Mouse (Mus musculus) erythroblast, embryonic 14.5 days (primary cell): ENCODE results near the gene Slc1a2. TPM values are rescaled to one million over a fixed set of nuclear protein-coding genes. Genes with fewer than 3 reads are reported as not detected.

ENCODE experiments used
- H3K27me3 ChIP-seq: 2 replicates; pipeline ENCODE4 v1.6.1; 2012; ENCODE audit warnings: inconsistent platforms; ENCODE audit not compliant: control insufficient read depth
- H3K36me3 ChIP-seq: 2 replicates; pipeline ENCODE4 v1.6.1; 2012; ENCODE audit warnings: mild to moderate bottlenecking, inconsistent platforms; ENCODE audit not compliant: control insufficient read depth
- H3K4me1 ChIP-seq: 2 replicates; pipeline ENCODE4 v1.6.1; 2012; ENCODE audit warnings: inconsistent platforms; ENCODE audit not compliant: control insufficient read depth
- H3K4me3 ChIP-seq: replicated peaks from 2 replicates; pipeline ENCODE3; 2012; ENCODE audit warnings: moderate library complexity, mild to moderate bottlenecking, inconsistent platforms
- H3K9me3 ChIP-seq: 2 replicates; pipeline ENCODE4 v1.6.1; 2012; ENCODE audit warnings: low read length, inconsistent platforms, mixed read lengths; ENCODE audit not compliant: control insufficient read depth
- GATA1 ChIP-seq: IDR thresholded peaks from 2 replicates; pipeline ENCODE4 v1.6.1; 2012; ENCODE audit warnings: low read length, inconsistent platforms, mixed read lengths
- TAL1 ChIP-seq: IDR thresholded peaks from 3 replicates; pipeline ENCODE4 v1.6.1; 2012; ENCODE audit warnings: low read length, inconsistent platforms, mixed read lengths
- polyA plus RNA-seq: library from polyadenylated mRNA; stranded (reverse); fragments of >175 nt; gene quantifications from 2 replicates; pipeline ENCODE4 v1.2.3, GENCODE M21; 2012

Gene Slc1a2
- polyA plus RNA-seq, 1 experiment: not detected

DNA sequence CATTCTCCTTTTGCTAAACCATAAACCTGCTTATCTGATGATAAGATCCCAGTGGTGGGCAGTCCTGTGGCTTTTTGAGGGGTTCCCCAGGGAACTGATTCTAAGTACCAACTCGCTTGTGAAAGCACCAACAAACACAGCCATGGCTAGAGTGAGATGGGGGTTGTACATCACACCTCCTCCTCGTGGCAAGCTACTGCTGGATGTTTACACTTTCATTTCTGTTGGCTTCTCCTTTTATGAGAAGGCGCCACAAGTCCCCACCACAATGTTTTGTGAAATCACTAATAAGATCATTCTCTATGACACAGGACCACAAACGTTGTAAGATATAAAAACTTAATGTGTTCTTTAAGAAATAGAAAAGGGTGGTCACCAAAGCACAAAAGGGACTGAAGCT is 154.3 kb downstream of the Slc1a2 start:
- H3K36me3 ChIP-seq: peaks cover 7% of the 10 kb centered on the region
- no peak for TF ChIP-seq TAL1
- TF ChIP-seq GATA1: no peak
- no peaks in the 10 kb centered on the region for H3K4me1 ChIP-seq
- H3K9me3 ChIP-seq: no peaks in the 10 kb centered on the region
- H3K27me3 ChIP-seq: no peaks in the 10 kb centered on the region
- H3K4me3 ChIP-seq: no peak overlapping the region

DNA sequence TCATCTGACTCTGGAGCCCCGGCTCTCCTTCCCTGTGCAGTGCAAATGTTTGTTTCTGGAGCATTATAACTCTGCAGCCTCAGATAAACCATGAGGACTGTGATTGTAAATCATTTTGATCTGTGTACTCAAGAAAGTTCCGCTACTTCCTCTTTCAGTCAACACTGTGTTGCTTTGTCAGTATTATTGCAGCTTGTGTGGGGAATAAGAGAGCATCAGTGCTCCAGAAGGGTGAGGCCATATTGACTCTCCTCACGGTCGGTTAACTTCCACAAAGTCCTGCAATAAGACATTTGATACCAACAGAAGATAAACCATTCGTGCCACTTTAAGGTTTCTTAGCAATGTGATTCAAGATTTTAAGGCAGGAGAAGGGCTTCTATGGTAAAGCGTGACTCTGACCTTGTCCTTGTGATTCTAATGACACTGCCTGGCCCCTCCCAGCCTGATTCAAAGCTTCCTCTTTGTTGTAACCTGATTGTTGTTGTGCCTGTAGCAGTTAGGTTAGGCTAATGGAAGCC is 156.9 kb downstream of the Slc1a2 start:
- Histone ChIP-seq H3K9me3 (no peaks in the 10 kb centered on the region), H3K36me3 (peaks cover 14% of the 10 kb centered on the region), H3K4me3 (no peak overlapping the region), H3K4me1 (no peaks in the 10 kb centered on the region), H3K27me3 (no peaks in the 10 kb centered on the region)
- no peak for TF ChIP-seq GATA1
- TF ChIP-seq TAL1: no peak

DNA sequence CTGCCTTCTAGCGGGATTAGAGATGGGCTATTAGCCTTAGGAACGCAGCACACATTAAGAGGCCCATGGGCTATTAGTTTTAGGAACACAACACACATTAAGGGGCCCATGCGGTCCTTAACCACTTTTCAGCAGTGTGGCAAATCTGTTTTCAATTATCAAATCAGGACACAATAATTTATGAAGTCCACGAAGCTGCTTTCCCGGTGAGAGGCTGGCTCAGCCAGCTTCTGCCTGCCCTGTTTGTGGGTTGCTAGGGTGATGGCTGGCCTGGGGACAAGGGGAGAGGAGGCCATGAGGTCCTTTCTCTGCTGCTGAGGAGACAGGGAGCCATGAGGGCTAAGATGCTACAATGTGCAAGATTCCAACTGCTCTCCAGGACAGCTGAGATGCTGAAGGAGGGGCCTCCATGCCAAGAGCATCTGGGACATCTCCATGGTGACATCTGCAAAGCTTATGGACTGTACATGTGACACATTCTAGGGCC is 161.8 kb downstream of the Slc1a2 start:
- H3K36me3 ChIP-seq: peaks cover 24% of the 10 kb centered on the region
- TF ChIP-seq TAL1 (no peak), GATA1 (no peak)
- H3K4me3 ChIP-seq: no peak overlapping the region
- no peaks in the 10 kb centered on the region for H3K9me3 ChIP-seq
- no peaks in the 10 kb centered on the region for H3K4me1 ChIP-seq
- no peaks in the 10 kb centered on the region for H3K27me3 ChIP-seq

DNA sequence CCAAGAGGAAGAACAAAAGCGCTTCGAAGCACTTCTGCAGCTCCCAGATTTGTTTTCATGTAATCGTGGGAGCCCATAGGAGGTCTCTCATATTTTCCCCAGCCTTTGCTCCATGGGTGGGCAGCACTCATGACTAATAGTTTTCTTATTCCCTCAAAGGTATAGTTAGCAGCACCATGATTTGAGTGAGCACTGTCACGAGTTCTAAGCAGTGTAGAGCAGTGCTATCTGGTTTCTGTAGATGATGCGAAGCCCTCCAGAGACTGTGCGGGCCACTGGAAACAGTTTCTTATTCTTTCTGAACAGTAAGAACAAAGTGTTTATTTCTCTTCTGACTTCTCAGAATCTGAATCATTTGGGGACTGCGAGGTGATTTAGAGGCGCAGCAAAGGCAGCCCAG is 162.3 kb downstream of the Slc1a2 start:
- no peak for TF ChIP-seq TAL1
- TF ChIP-seq GATA1: no peak
- H3K4me1 ChIP-seq: no peaks in the 10 kb centered on the region
- no peaks in the 10 kb centered on the region for H3K9me3 ChIP-seq
- H3K4me3 ChIP-seq: no peak overlapping the region
- H3K27me3 ChIP-seq: no peaks in the 10 kb centered on the region
- H3K36me3 ChIP-seq: peaks cover 24% of the 10 kb centered on the region

DNA sequence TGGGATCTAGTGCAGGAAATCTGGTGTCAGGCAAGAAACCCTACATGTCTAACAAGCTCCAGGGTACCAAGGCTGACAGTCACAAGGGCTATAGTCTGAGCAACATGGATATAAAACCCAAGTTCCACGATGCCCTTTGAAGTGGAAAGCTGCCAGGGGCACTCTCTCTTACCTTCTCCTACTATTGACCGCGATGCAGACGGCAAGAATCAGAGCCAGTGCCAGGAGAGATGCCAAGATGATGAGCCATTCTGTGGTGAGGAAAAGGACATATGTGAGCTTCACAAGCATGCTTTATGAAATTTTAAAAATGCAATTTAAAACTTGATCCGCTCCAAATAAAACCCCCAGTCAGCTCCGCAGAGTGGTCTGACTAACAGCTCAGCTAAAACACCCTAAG is 163.6 kb downstream of the Slc1a2 start:
- TF ChIP-seq GATA1 (no peak), TAL1 (no peak)
- no peaks in the 10 kb centered on the region for H3K9me3 ChIP-seq
- H3K4me1 ChIP-seq: no peaks in the 10 kb centered on the region
- no peak overlapping the region for H3K4me3 ChIP-seq
- peaks cover 27% of the 10 kb centered on the region for H3K36me3 ChIP-seq
- H3K27me3 ChIP-seq: no peaks in the 10 kb centered on the region

DNA sequence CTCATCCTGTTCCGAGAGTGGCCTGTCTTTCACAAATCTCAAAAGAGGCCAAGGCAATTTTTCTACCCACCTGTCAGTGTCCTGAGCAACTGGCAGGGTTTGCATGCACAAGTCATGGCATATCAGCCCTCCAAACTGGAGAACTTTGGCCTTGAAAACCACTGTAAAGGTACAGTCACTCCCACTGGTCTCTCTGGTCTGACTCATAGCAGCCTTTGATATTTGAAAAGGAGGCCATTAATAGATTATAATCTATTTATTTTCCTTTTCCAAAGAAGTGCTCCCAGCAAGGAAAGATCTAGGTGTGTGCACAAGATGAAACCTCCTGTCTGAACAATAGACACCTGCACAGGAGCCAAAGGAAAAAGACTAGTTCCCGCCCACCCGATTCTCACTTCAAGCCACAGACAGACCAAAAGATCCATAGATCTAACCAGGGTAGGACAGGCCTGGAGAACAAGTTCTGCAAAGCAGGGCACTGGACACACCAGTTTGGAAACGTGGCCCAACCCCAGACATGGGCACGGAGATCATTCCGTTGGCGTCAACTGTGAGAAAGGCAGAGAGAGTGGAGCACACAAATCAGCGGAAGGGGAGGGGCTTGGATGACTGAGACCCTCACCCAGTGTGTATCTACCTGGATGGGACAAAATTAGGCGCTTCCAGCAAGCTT is 167.6 kb downstream of the Slc1a2 start:
- peaks cover 18% of the 10 kb centered on the region for H3K36me3 ChIP-seq
- no peaks in the 10 kb centered on the region for H3K9me3 ChIP-seq
- H3K27me3 ChIP-seq: no peaks in the 10 kb centered on the region
- TF ChIP-seq GATA1: no peak
- no peak for TF ChIP-seq TAL1
- H3K4me3 ChIP-seq: no peak overlapping the region
- no peaks in the 10 kb centered on the region for H3K4me1 ChIP-seq

DNA sequence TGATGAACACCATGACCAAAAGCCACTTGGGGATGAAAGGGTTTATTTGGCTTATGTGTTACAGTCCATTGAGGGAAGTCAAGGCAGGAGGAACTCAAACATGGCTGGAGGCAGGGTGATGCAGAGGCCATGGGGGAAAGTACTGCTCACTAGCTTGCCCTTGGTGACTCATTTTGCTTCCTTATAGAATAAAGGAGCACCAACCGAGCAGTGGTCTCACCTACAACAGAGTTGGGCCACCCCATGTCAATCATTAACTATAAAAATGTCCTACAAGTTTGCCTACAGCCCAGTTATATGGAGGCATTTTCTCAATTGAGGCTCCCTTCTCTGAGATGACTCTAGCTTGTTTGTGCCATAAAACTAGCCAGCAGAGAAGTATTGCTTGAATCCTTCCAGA is 169.4 kb downstream of the Slc1a2 start:
- TF ChIP-seq GATA1 (no peak), TAL1 (no peak)
- Histone ChIP-seq H3K27me3 (no peaks in the 10 kb centered on the region), H3K36me3 (peaks cover 14% of the 10 kb centered on the region), H3K9me3 (no peaks in the 10 kb centered on the region), H3K4me1 (no peaks in the 10 kb centered on the region), H3K4me3 (no peak overlapping the region)

DNA sequence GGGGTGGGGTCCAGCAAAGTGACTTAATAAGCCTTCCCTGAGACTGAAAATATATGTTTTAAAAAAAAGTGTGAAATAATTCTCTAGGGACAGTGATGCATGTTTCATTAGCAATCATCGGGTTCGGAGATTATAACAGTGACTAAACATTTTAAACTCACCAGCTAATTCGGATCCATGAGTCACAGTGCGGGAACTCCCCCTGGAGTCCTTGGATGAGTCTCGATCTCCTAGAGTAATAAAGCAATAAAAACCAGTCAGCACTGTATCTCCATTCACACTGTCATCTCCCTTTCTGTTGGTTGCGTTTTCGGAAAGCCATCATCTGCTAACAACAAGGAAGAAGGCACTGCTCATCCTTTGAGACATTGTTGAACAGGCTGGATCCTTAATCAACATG is 169.9 kb downstream of the Slc1a2 start:
- no peaks in the 10 kb centered on the region for H3K9me3 ChIP-seq
- H3K4me1 ChIP-seq: no peaks in the 10 kb centered on the region
- H3K36me3 ChIP-seq: peaks cover 12% of the 10 kb centered on the region
- no peaks in the 10 kb centered on the region for H3K27me3 ChIP-seq
- no peak overlapping the region for H3K4me3 ChIP-seq
- TF ChIP-seq TAL1: no peak
- no peak for TF ChIP-seq GATA1

DNA sequence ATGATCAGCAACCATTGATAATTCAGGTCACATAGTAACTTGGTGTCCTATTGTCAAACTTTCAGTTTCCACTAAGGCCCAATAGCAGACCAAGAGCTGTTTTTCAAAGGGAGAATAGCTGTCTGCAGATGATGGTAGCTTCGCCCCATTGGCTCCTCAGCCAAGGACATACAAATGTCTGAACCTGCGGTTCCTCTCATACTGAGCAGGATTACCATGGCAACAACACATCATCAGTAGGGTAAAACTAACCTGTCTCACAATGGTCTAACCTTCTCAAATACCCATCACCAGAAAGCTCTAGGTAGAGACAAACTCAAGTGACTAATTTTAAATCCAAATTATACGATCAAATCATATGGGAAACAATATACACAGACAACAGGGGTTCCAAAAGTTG is 170.7 kb downstream of the Slc1a2 start:
- H3K36me3 ChIP-seq: peaks cover 6% of the 10 kb centered on the region
- H3K9me3 ChIP-seq: no peaks in the 10 kb centered on the region
- TF ChIP-seq GATA1 (no peak), TAL1 (no peak)

More for the DNA sequence above, 170.7 kb downstream of the Slc1a2 start:
- H3K4me1 ChIP-seq: no peaks in the 10 kb centered on the region
- H3K4me3 ChIP-seq: no peak overlapping the region
- H3K27me3 ChIP-seq: no peaks in the 10 kb centered on the region
